Mouse (Mus musculus): ENCODE measurements around the gene Rasgef1c. TPM values are rescaled to one million over a fixed set of nuclear protein-coding genes. Genes with fewer than 3 reads are reported as not detected.

The Rasgef1c gene
- polyA plus RNA-seq, 1 experiment from 2014 or later: 0.29 TPM

- Histone ChIP-seq H3K36me3 (replicated peaks; ENCODE audit: control insufficient read depth, insufficient read depth, low read depth, low read length) (no peaks in the 10 kb centered on the region), H3K4me2 (ENCODE audit: low read depth, low read length) (no peak overlapping the region), H3K9ac (replicated peaks; ENCODE audit: low read length) (no peak overlapping the region), H3K27me3 (ENCODE audit: control insufficient read depth, insufficient read depth, low read length) (no peaks in the 10 kb centered on the region), H3K27ac (replicated peaks; ENCODE audit: low read depth, low read length) (no peak overlapping the region), H3K4me1 (ENCODE audit: control insufficient read depth, insufficient read depth, low read length) (no peaks in the 10 kb centered on the region; the same call in 1 of the 2 replicates), H3K4me3 (ENCODE audit: low read depth, low read length) (no peak overlapping the region), H3K9me3 (replicated peaks; ENCODE audit: control insufficient read depth, low read length) (no peaks in the 10 kb centered on the region)
- DNase-seq (ENCODE audit: low spot score): no peak
- 33% methylated on average over 5 of the region's 5 CpGs for WGBS
- ATAC-seq (replicated peaks; ENCODE audit: insufficient number of reproducible peaks, low FRiP score, low TSS enrichment, low read depth): no peak
Measured at GRCm38 (mm10) chr11:49931037-49931625, 29.5 kb downstream of the Rasgef1c start.

- no peaks in the 10 kb centered on the region for H3K9me3 ChIP-seq (replicated peaks; ENCODE audit: control insufficient read depth, low read length)
- H3K4me1 ChIP-seq (ENCODE audit: control insufficient read depth, insufficient read depth, low read length): no peaks in the 10 kb centered on the region; the same call in 1 of the 2 replicates
- no peaks in the 10 kb centered on the region for H3K27me3 ChIP-seq (ENCODE audit: control insufficient read depth, insufficient read depth, low read length)
- H3K27ac ChIP-seq (replicated peaks; ENCODE audit: low read depth, low read length): no peak overlapping the region
- no peak overlapping the region for H3K4me2 ChIP-seq (ENCODE audit: low read depth, low read length)
- no peaks in the 10 kb centered on the region for H3K36me3 ChIP-seq (replicated peaks; ENCODE audit: control insufficient read depth, insufficient read depth, low read depth, low read length)
- no peak overlapping the region for H3K4me3 ChIP-seq (ENCODE audit: low read depth, low read length)
- DNase-seq (ENCODE audit: low spot score) (peak; percentile 14), ATAC-seq (replicated peaks; ENCODE audit: insufficient number of reproducible peaks, low FRiP score, low TSS enrichment, low read depth) (no peak)
- 0 out of 2 replicates have a peak overlapping the region, but pooled peaks have one; percentile 1 for H3K9ac ChIP-seq (replicated peaks; ENCODE audit: low read length)
- WGBS: 37% methylated on average over 7 of the region's 7 CpGs
Measured at GRCm38 (mm10) chr11:49931853-49932252, 30.2 kb downstream of the Rasgef1c start.

- WGBS: 62% methylated on average over 1 of the region's 1 CpGs
- DNase-seq (ENCODE audit: low spot score): no peak
Measured at GRCm38 (mm10) chr11:49933811-49934210, 32.2 kb downstream of the Rasgef1c start.

GRCm38 (mm10) chr11:49934322-49934721, 32.7 kb downstream of the Rasgef1c start:
- Histone ChIP-seq H3K4me1 (ENCODE audit: control insufficient read depth, insufficient read depth, low read length) (no peaks in the 10 kb centered on the region), H3K36me3 (replicated peaks; ENCODE audit: control insufficient read depth, insufficient read depth, low read depth, low read length) (no peaks in the 10 kb centered on the region), H3K9me3 (replicated peaks; ENCODE audit: control insufficient read depth, low read length) (no peaks in the 10 kb centered on the region), H3K4me2 (ENCODE audit: low read depth, low read length) (no peak overlapping the region), H3K27ac (replicated peaks; ENCODE audit: low read depth, low read length) (no peak overlapping the region), H3K27me3 (ENCODE audit: control insufficient read depth, insufficient read depth, low read length) (no peaks in the 10 kb centered on the region), H3K4me3 (ENCODE audit: low read depth, low read length) (no peak overlapping the region), H3K9ac (replicated peaks; ENCODE audit: low read length) (no peak overlapping the region)
- DNase-seq (ENCODE audit: low spot score) (no peak), ATAC-seq (replicated peaks; ENCODE audit: insufficient number of reproducible peaks, low FRiP score, low TSS enrichment, low read depth) (no peak)
- WGBS: 53% methylated on average over 10 of the region's 10 CpGs

More at GRCm38 (mm10) chr11:49933811-49934210, 32.2 kb downstream of the Rasgef1c start:
- no peaks in the 10 kb centered on the region for H3K27me3 ChIP-seq (ENCODE audit: control insufficient read depth, insufficient read depth, low read length)
- H3K4me2 ChIP-seq (ENCODE audit: low read depth, low read length): no peak overlapping the region
- H3K27ac ChIP-seq (replicated peaks; ENCODE audit: low read depth, low read length): no peak overlapping the region
- no peaks in the 10 kb centered on the region for H3K4me1 ChIP-seq (ENCODE audit: control insufficient read depth, insufficient read depth, low read length)
- no peaks in the 10 kb centered on the region for H3K9me3 ChIP-seq (replicated peaks; ENCODE audit: control insufficient read depth, low read length)
- H3K36me3 ChIP-seq (replicated peaks; ENCODE audit: control insufficient read depth, insufficient read depth, low read depth, low read length): no peaks in the 10 kb centered on the region
- ATAC-seq (replicated peaks; ENCODE audit: insufficient number of reproducible peaks, low FRiP score, low TSS enrichment, low read depth): no peak
- no peak overlapping the region for H3K9ac ChIP-seq (replicated peaks; ENCODE audit: low read length)
- no peak overlapping the region for H3K4me3 ChIP-seq (ENCODE audit: low read depth, low read length)

- WGBS: 70% methylated on average over 9 of the region's 9 CpGs
- Histone ChIP-seq H3K36me3 (replicated peaks; ENCODE audit: control insufficient read depth, insufficient read depth, low read depth, low read length) (no peaks in the 10 kb centered on the region), H3K4me2 (ENCODE audit: low read depth, low read length) (no peak overlapping the region), H3K4me1 (ENCODE audit: control insufficient read depth, insufficient read depth, low read length) (no peaks in the 10 kb centered on the region), H3K27ac (replicated peaks; ENCODE audit: low read depth, low read length) (no peak overlapping the region), H3K9me3 (replicated peaks; ENCODE audit: control insufficient read depth, low read length) (no peaks in the 10 kb centered on the region), H3K27me3 (ENCODE audit: control insufficient read depth, insufficient read depth, low read length) (no peaks in the 10 kb centered on the region), H3K4me3 (ENCODE audit: low read depth, low read length) (no peak overlapping the region), H3K9ac (replicated peaks; ENCODE audit: low read length) (no peak overlapping the region)
- ATAC-seq (replicated peaks; ENCODE audit: insufficient number of reproducible peaks, low FRiP score, low TSS enrichment, low read depth) (no peak), DNase-seq (ENCODE audit: low spot score) (no peak)
Measured at GRCm38 (mm10) chr11:49936458-49936857, 34.8 kb downstream of the Rasgef1c start.

GRCm38 (mm10) chr11:49937779-49938178, 36.1 kb downstream of the Rasgef1c start:
- no peaks in the 10 kb centered on the region for H3K36me3 ChIP-seq (replicated peaks; ENCODE audit: control insufficient read depth, insufficient read depth, low read depth, low read length)
- H3K9ac ChIP-seq (replicated peaks; ENCODE audit: low read length): no peak overlapping the region
- no peak for DNase-seq (ENCODE audit: low spot score)
- H3K4me2 ChIP-seq (ENCODE audit: low read depth, low read length): no peak overlapping the region
- H3K4me1 ChIP-seq (ENCODE audit: control insufficient read depth, insufficient read depth, low read length): no peaks in the 10 kb centered on the region
- no peaks in the 10 kb centered on the region for H3K27me3 ChIP-seq (ENCODE audit: control insufficient read depth, insufficient read depth, low read length)
- WGBS: 84% methylated on average over 6 of the region's 6 CpGs
- no peak for ATAC-seq (replicated peaks; ENCODE audit: insufficient number of reproducible peaks, low FRiP score, low TSS enrichment, low read depth)
- no peaks in the 10 kb centered on the region for H3K9me3 ChIP-seq (replicated peaks; ENCODE audit: control insufficient read depth, low read length)
- H3K27ac ChIP-seq (replicated peaks; ENCODE audit: low read depth, low read length): no peak overlapping the region
- H3K4me3 ChIP-seq (ENCODE audit: low read depth, low read length): no peak overlapping the region

GRCm38 (mm10) chr11:49938258-49939164, 36.9 kb downstream of the Rasgef1c start:
- Histone ChIP-seq H3K9ac (replicated peaks; ENCODE audit: low read length) (no peak overlapping the region), H3K36me3 (replicated peaks; ENCODE audit: control insufficient read depth, insufficient read depth, low read depth, low read length) (no peaks in the 10 kb centered on the region), H3K27me3 (ENCODE audit: control insufficient read depth, insufficient read depth, low read length) (no peaks in the 10 kb centered on the region), H3K27ac (replicated peaks; ENCODE audit: low read depth, low read length) (no peak overlapping the region), H3K4me2 (ENCODE audit: low read depth, low read length) (no peak overlapping the region), H3K4me1 (ENCODE audit: control insufficient read depth, insufficient read depth, low read length) (no peaks in the 10 kb centered on the region), H3K9me3 (replicated peaks; ENCODE audit: control insufficient read depth, low read length) (no peaks in the 10 kb centered on the region), H3K4me3 (ENCODE audit: low read depth, low read length) (no peak overlapping the region)
- WGBS: 45% methylated on average over 4 of the region's 4 CpGs
- DNase-seq (ENCODE audit: low spot score) (no peak), ATAC-seq (replicated peaks; ENCODE audit: insufficient number of reproducible peaks, low FRiP score, low TSS enrichment, low read depth) (0 out of 2 replicates have a peak, but pooled peaks have one; percentile 20)

- no peak overlapping the region for H3K4me2 ChIP-seq (ENCODE audit: low read depth, low read length)
- 73% methylated on average over 4 of the region's 4 CpGs for WGBS
- H3K27ac ChIP-seq (replicated peaks; ENCODE audit: low read depth, low read length): no peak overlapping the region
- no peaks in the 10 kb centered on the region for H3K9me3 ChIP-seq (replicated peaks; ENCODE audit: control insufficient read depth, low read length)
- H3K9ac ChIP-seq (replicated peaks; ENCODE audit: low read length): no peak overlapping the region
- no peaks in the 10 kb centered on the region for H3K4me1 ChIP-seq (ENCODE audit: control insufficient read depth, insufficient read depth, low read length)
- ATAC-seq (replicated peaks; ENCODE audit: insufficient number of reproducible peaks, low FRiP score, low TSS enrichment, low read depth) (no peak), DNase-seq (ENCODE audit: low spot score) (no peak)
- H3K27me3 ChIP-seq (ENCODE audit: control insufficient read depth, insufficient read depth, low read length): no peaks in the 10 kb centered on the region
- H3K36me3 ChIP-seq (replicated peaks; ENCODE audit: control insufficient read depth, insufficient read depth, low read depth, low read length): no peaks in the 10 kb centered on the region
- no peak overlapping the region for H3K4me3 ChIP-seq (ENCODE audit: low read depth, low read length)
Measured at GRCm38 (mm10) chr11:49942841-49943240, 41.2 kb downstream of the Rasgef1c start.
